In genomic region chr11:88158842-88159246, GRCm38 (mm10) we compare ENCODE assay signal across 9 mouse cellular contexts. TPM values are rescaled to one million over a fixed set of nuclear protein-coding genes. Genes with fewer than 3 reads are reported as not detected.
DNase-seq lines count a peak whose midpoint lies in the region; ATAC-seq and TF ChIP-seq lines count a peak whose summit lies in the region.
"Had no signal": no experiment of that assay in that cellular context is flagged by ENCODE, and none has a peak within 500 bp of the region (broad histone marks: within the 10 kb centered on the region; RNA-seq: fewer than 3 reads in every experiment).

No protein-coding gene starts in this region.

- 0 out of 2 replicates have a peak, but pooled peaks have one; percentile 15 for ATAC-seq in heart, embryonic 11.5 days (replicated peaks; ENCODE audit: insufficient number of reproducible peaks, low FRiP score, low TSS enrichment)
- ATAC-seq in stomach, embryonic 15.5 days (ENCODE audit: insufficient read depth, low FRiP score, low read depth) = peak; percentile 12; the same call in 1 of the 2 replicates

- H3K27me3 ChIP-seq in heart, embryonic 11.5 days (ENCODE audit: control insufficient read depth, insufficient read depth, low read length) = no peaks in the 10 kb centered on the region
- H3K27me3 ChIP-seq in stomach, embryonic 15.5 days (replicated peaks) = no peaks in the 10 kb centered on the region

- H3K36me3 ChIP-seq in heart, embryonic 11.5 days (ENCODE audit: control insufficient read depth, insufficient read depth, low read length) = no peaks in the 10 kb centered on the region
- no peaks in the 10 kb centered on the region for H3K36me3 ChIP-seq in stomach, embryonic 15.5 days
- H3K36me3 ChIP-seq: G1E had no signal

- whole genome bisulfite sequencing in heart, embryonic 11.5 days (ENCODE audit: insufficient replicate concordance) = 52% methylated on average over 5 of the region's 5 CpGs
- 31% methylated on average over 5 of the region's 5 CpGs for WGBS in stomach, embryonic 15.5 days

- H3K4me3 ChIP-seq in layer of hippocampus, adult 2 months = no peak overlapping the region
- no peak overlapping the region for H3K4me3 ChIP-seq in heart, embryonic 11.5 days (ENCODE audit: low read depth, low read length)
- H3K4me3 ChIP-seq in stomach, embryonic 15.5 days (replicated peaks) = no peak overlapping the region

- peaks cover 62% of the 10 kb centered on the region for H3K4me1 ChIP-seq in heart, embryonic 11.5 days (ENCODE audit: control insufficient read depth, insufficient read depth, low read length)
- peaks cover 81% of the 10 kb centered on the region for H3K4me1 ChIP-seq in stomach, embryonic 15.5 days

- H3K9ac ChIP-seq in heart, embryonic 11.5 days (ENCODE audit: low read depth, low read length) = no peak overlapping the region
- H3K9ac ChIP-seq in stomach, embryonic 15.5 days = no peak overlapping the region

- H3K9me3 ChIP-seq in heart, embryonic 11.5 days (replicated peaks; ENCODE audit: control insufficient read depth, low read length) = no peaks in the 10 kb centered on the region
- H3K9me3 ChIP-seq in stomach, embryonic 15.5 days = no peaks in the 10 kb centered on the region
- H3K9me3 ChIP-seq: G1E had no signal

- no peak for TF ChIP-seq CTCF in layer of hippocampus, adult 2 months (conservative IDR thresholded peaks at IDR 0.05)

- no peak overlapping the region; the same call in 1 of the 2 replicates for H3K4me2 ChIP-seq in heart, embryonic 11.5 days
- no peak overlapping the region for H3K4me2 ChIP-seq in stomach, embryonic 15.5 days

- no peak for DNase-seq in layer of hippocampus, adult 2 months (ENCODE audit: low spot score in 2 of 2)
- DNase-seq in layer of hippocampus, adult 9-10 months (ENCODE audit: low spot score) = no peak
- peak; percentile 63 to 71 for DNase-seq in cerebellum, adult 18-20 months
- DNase-seq in kidney, postnatal 4 days = peak; percentile 36 to 56
- no peak for DNase-seq in urinary bladder, postnatal 25 days (ENCODE audit: low spot score)
- DNase-seq in right cerebral cortex, postnatal 14 days = no peak

- peak overlapping the region; percentile 91 for H3K27ac ChIP-seq in layer of hippocampus, adult 2 months
- H3K27ac ChIP-seq in heart, embryonic 11.5 days (ENCODE audit: low read depth, low read length) = peak overlapping the region; percentile 73
- peak overlapping the region; percentile 96 for H3K27ac ChIP-seq in stomach, embryonic 15.5 days

RNA-seq across cellular contexts. Expression of gene Mrps23, which starts 45.3 kb away (rescaled TPM):
- total RNA-seq in layer of hippocampus, adult 2 months (2021) = 10 to 100 TPM; 64.9 to 65.6 TPM
- polyA plus RNA-seq in heart, embryonic 11.5 days (2014; fragmentation: Nextera tagmentation; extraction: Ambion mirVana) = 87.3 and 88.4 TPM in 2 replicates
- 52.8 and 59.5 TPM in 2 replicates for polyA plus RNA-seq in stomach, embryonic 15.5 days (2015; fragmentation: Nextera tagmentation; extraction: Ambion mirVana)

Comparison
In these comparisons a context has a peak if more than half of its experiments do, and no peak if none do; other contexts are left out.
1. DNase-seq: peak in cerebellum, adult 18-20 months (2 of 2) and kidney, postnatal 4 days (2 of 2); none in layer of hippocampus, adult 2 months (0 of 2), layer of hippocampus, adult 9-10 months (single experiment), urinary bladder, postnatal 25 days (single experiment) and right cerebral cortex, postnatal 14 days (single experiment).
2. Peak in every context shown above with its lines, with median percentiles within 50 percentile points of each other: H3K27ac ChIP-seq.